Mouse (Mus musculus) cerebellum, adult 2 months (tissue): ENCODE data around the gene Vps13d.

Experiments
- CTCF ChIP-seq: fragments of 200-500 bp; IDR thresholded peaks from 2 replicates; pipeline ENCODE4 v1.5.1; 2011; ENCODE audit warnings: low read depth, mild to moderate bottlenecking, control low read depth, low read length, moderate library complexity, borderline replicate concordance; ENCODE audit not compliant: insufficient read depth
- POLR2A ChIP-seq: fragments of 200-500 bp; IDR thresholded peaks from 2 replicates; pipeline ENCODE4 v1.6.1; 2011; ENCODE audit warnings: low read length, control low read depth, borderline replicate concordance; ENCODE audit not compliant: insufficient read depth

DNA sequence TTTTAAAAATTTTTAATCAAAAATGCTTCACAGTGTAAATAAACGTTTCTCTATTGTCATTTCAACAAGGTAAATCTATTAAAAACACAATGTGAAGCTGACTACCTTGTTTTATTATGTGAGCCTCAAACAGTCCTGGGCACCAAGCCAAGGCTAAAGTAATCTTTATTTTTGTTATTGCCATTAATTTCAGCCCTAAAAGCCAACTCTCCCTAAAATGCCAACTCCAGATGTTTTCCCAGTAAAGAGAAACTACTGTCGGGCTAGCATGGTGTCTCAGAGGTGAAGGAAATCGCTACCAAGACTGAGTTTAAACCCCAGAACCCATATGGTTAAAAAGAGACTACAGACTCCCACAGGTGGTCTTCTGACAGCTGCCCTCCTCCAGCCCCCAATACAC is 1.4 kb downstream of the Vps13d start:
- TF ChIP-seq CTCF (no peak), POLR2A (no peak)
